Mouse (Mus musculus): ENCODE results near the gene Olfr1535. TPM values are rescaled to one million over a fixed set of nuclear protein-coding genes. Genes with fewer than 3 reads are reported as not detected.

Gene Olfr1535
- polyA plus RNA-seq, 1 experiment from 2014 or later, result 0.13 TPM

Other genes with a start within 250 kb of the Olfr1535 start
- not detected in 2 replicates for gene Gpx6, start 247.8 kb downstream of the Olfr1535 start, polyA plus RNA-seq (2015; fragmentation: Nextera tagmentation; extraction: Ambion mirVana)
- gene Olfr1367, start 213.0 kb downstream of the Olfr1535 start, polyA plus RNA-seq (2015; fragmentation: Nextera tagmentation; extraction: Ambion mirVana), result not detected in 2 replicates
- 8.6 and 9.6 TPM in 2 replicates for gene Zscan12, start 197.1 kb downstream of the Olfr1535 start, polyA plus RNA-seq (2015; fragmentation: Nextera tagmentation; extraction: Ambion mirVana)
- 66.8 and 73.7 TPM in 2 replicates for gene Zkscan3, start 157.1 kb downstream of the Olfr1535 start, polyA plus RNA-seq (2015; fragmentation: Nextera tagmentation; extraction: Ambion mirVana)
- 2.3 and 2.4 TPM in 2 replicates for gene Pgbd1, start 118.8 kb downstream of the Olfr1535 start, polyA plus RNA-seq (2015; fragmentation: Nextera tagmentation; extraction: Ambion mirVana)
- 27.1 and 30.3 TPM in 2 replicates for gene Zscan26, start 106.2 kb downstream of the Olfr1535 start, polyA plus RNA-seq (2015; fragmentation: Nextera tagmentation; extraction: Ambion mirVana)
- 1.3 and 1.6 TPM in 2 replicates for gene Nkapl, start 91.4 kb downstream of the Olfr1535 start, polyA plus RNA-seq (2015; fragmentation: Nextera tagmentation; extraction: Ambion mirVana)
- gene Zkscan4, start 81.0 kb downstream of the Olfr1535 start, polyA plus RNA-seq (2015; fragmentation: Nextera tagmentation; extraction: Ambion mirVana), result 2.8 and 3.4 TPM in 2 replicates
- gene Gm10065, start 80.5 kb downstream of the Olfr1535 start, polyA plus RNA-seq (2015; fragmentation: Nextera tagmentation; extraction: Ambion mirVana), result not detected in 2 replicates
- 0.48 and 1.3 TPM in 2 replicates for gene AK157302, start 64.7 kb downstream of the Olfr1535 start, polyA plus RNA-seq (2015; fragmentation: Nextera tagmentation; extraction: Ambion mirVana)
- 6.7 and 20.9 TPM in 2 replicates for gene Gm11273, start 58.5 kb downstream of the Olfr1535 start, polyA plus RNA-seq (2015; fragmentation: Nextera tagmentation; extraction: Ambion mirVana)
- 6.1 and 6.8 TPM in 2 replicates for gene Zkscan8, start 28.8 kb downstream of the Olfr1535 start, polyA plus RNA-seq (2015; fragmentation: Nextera tagmentation; extraction: Ambion mirVana)
- gene Olfr1366, start 17.1 kb downstream of the Olfr1535 start, polyA plus RNA-seq (2015; fragmentation: Nextera tagmentation; extraction: Ambion mirVana), result 0.14 and 0.18 TPM in 2 replicates
- gene Olfr1364, start 21.9 kb upstream of the Olfr1535 start, polyA plus RNA-seq (2015; fragmentation: Nextera tagmentation; extraction: Ambion mirVana), result not detected in 2 replicates
- not detected in 2 replicates for gene Olfr1362, start 54.1 kb upstream of the Olfr1535 start, polyA plus RNA-seq (2015; fragmentation: Nextera tagmentation; extraction: Ambion mirVana)
- gene Olfr11, start 82.6 kb upstream of the Olfr1535 start, polyA plus RNA-seq (2015; fragmentation: Nextera tagmentation; extraction: Ambion mirVana), result not detected in 2 replicates
- gene Olfr1361, start 103.5 kb upstream of the Olfr1535 start, polyA plus RNA-seq (2015; fragmentation: Nextera tagmentation; extraction: Ambion mirVana), result not detected in 2 replicates
- gene Olfr1360, start 117.5 kb upstream of the Olfr1535 start, polyA plus RNA-seq (2015; fragmentation: Nextera tagmentation; extraction: Ambion mirVana), result not detected in 2 replicates
- not detected in 2 replicates for gene Olfr1359, start 138.2 kb upstream of the Olfr1535 start, polyA plus RNA-seq (2015; fragmentation: Nextera tagmentation; extraction: Ambion mirVana)
- 1.5 and 3.8 TPM in 2 replicates for gene Hist1h2bl, start 156.2 kb upstream of the Olfr1535 start, polyA plus RNA-seq (2015; fragmentation: Nextera tagmentation; extraction: Ambion mirVana)
- 7.3 and 11.8 TPM in 2 replicates for gene Hist1h2ai, start 156.5 kb upstream of the Olfr1535 start, polyA plus RNA-seq (2015; fragmentation: Nextera tagmentation; extraction: Ambion mirVana)
- 4.6 and 5.6 TPM in 2 replicates for gene Hist1h3h, start 157.8 kb upstream of the Olfr1535 start, polyA plus RNA-seq (2015; fragmentation: Nextera tagmentation; extraction: Ambion mirVana)
- gene Hist1h2bm, start 162.2 kb upstream of the Olfr1535 start, polyA plus RNA-seq (2015; fragmentation: Nextera tagmentation; extraction: Ambion mirVana), result 1.9 and 2.5 TPM in 2 replicates
- gene Hist1h4j, start 175.2 kb upstream of the Olfr1535 start, polyA plus RNA-seq (2015; fragmentation: Nextera tagmentation; extraction: Ambion mirVana), result 1.7 and 2.3 TPM in 2 replicates
- 3.9 and 8.4 TPM in 2 replicates for gene Hist1h4k, start 190.6 kb upstream of the Olfr1535 start, polyA plus RNA-seq (2015; fragmentation: Nextera tagmentation; extraction: Ambion mirVana)
- 18.1 and 21.5 TPM in 2 replicates for gene Hist1h2ak, start 193.9 kb upstream of the Olfr1535 start, polyA plus RNA-seq (2015; fragmentation: Nextera tagmentation; extraction: Ambion mirVana)
- 1.3 and 2.9 TPM in 2 replicates for gene Hist1h2bn, start 194.2 kb upstream of the Olfr1535 start, polyA plus RNA-seq (2015; fragmentation: Nextera tagmentation; extraction: Ambion mirVana)
- 9.6 and 10.6 TPM in 2 replicates for gene Hist1h1b, start 220.7 kb upstream of the Olfr1535 start, polyA plus RNA-seq (2015; fragmentation: Nextera tagmentation; extraction: Ambion mirVana)
- gene Hist1h3i, start 223.5 kb upstream of the Olfr1535 start, polyA plus RNA-seq (2015; fragmentation: Nextera tagmentation; extraction: Ambion mirVana), result 59.9 and 94.5 TPM in 2 replicates
- gene Hist1h2an, start 227.3 kb upstream of the Olfr1535 start, polyA plus RNA-seq (2015; fragmentation: Nextera tagmentation; extraction: Ambion mirVana), result 1.9 and 2.6 TPM in 2 replicates
- gene Hist1h2bp, start 227.6 kb upstream of the Olfr1535 start, polyA plus RNA-seq (2015; fragmentation: Nextera tagmentation; extraction: Ambion mirVana), result 0.77 and 1.4 TPM in 2 replicates

Data from stomach, embryonic 16.5 days (tissue).